Mouse (Mus musculus): ENCODE results near the gene Dennd6b.

Gene Dennd6b

DNA sequence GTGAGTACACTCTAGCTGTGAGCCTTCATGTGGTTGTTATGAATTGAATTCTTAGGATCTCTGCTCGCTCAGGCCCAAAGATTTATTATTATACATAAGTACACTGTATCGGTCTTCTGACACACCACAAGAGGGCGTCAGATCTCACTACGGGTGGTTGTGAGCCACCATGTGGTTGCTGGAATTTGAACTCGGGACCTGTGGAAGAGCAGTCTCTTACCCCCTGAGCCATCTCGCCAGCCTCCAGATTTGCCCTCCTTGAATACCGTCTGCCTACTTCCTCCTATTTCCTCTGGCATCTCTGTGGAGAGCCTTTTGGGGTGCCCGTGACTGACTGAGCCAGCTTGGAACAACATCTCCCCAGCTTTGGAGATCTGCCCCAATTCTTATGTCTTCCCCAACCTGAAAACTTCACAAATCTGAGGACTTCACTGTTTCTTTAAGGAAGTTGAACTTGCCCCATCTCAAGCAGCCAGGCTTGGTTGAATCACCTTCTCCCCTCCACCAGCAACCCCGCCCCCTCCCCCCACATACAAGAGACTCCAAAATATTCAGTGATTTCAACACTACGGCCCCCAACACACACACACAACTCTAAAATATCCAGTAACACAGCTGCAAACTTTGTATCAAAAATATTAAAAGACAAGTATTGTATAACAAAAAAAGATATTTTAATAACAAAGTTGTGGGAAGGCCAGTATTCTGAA, 14.6 kb downstream of the Dennd6b start:
- no peak for DNase-seq (ENCODE audit: low read depth, low spot score)

DNA sequence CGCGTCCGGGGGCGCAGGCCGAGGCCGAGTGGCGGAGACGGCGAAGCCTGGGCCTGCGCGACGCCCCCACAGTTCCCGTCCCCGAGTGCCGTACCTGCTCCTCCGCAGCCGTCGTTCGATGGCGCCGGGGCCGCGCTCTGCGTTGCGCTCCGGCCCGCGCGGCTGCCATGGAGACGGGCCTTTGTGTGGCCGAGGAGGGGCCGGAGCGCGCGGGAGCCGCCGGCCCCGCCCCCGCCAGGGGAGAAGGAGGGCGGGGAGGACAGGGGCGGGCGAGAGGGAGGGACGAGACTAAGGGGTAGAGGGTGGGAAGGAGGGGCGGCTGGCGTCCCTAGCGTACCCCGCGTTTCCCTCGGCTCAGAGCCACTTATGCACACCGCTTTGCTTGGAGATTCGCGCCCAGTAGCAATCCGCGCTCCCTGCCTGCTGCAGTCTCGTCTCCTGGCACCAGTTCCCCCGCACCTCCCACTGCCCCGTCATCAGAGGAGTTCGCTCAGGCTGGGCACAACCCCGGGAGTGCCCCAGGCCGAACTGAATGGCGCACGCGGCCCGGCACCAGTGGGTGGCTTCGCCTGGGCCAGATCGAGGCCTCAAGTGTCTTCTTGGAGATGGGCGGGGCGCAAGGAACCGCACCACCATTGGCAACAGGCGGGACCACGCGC, 15.6 kb downstream of the Dennd6b start, which contains the start of gene Plxnb2:
TSS of gene Plxnb2 (minus strand) at position 218 of the 659 bp plus-strand sequence.
- peak; percentile 90 for DNase-seq (ENCODE audit: low read depth, low spot score)

DNA sequence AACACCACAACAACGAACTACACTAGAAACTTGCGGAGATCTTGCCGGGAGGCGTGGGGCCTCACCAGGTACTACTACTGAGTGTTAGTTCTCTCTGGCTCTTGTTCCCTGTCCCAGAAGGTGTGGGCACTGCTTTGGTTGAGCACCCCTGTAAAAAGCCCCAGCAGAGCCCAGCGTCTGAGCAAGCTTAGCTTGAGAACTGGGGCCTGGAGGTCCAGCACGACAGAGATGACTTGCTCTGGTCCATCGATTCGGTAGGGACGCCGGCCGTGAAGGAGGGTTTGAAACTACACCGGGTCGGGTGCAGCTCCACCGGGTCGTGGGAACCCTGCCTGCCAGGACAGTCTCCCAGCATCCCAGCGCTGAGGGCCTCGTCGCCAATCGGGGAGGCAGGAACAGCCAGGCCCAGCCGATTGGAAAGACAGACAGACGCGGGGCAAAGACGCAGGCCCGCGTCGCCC, 16.2 kb downstream of the Dennd6b start:
- DNase-seq (ENCODE audit: low read depth, low spot score): peak; percentile 13

DNA sequence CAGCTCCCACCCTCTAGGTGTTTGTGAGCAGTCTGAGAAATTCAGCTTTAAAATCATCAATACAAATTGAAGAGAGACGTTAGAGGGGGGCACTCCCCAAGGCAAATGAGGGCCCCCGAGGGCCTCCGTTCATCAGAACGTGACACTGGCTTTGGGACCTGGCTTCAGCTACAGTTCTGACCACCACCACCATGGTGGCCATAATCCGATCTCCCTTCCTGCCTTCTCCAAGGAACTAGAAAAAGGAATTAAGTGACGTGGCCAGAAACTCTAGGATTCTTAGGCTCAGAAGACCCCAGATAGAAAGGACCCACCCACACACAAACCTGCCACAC, 16.7 kb downstream of the Dennd6b start:
- DNase-seq (ENCODE audit: low read depth, low spot score): peak; percentile 16

DNA sequence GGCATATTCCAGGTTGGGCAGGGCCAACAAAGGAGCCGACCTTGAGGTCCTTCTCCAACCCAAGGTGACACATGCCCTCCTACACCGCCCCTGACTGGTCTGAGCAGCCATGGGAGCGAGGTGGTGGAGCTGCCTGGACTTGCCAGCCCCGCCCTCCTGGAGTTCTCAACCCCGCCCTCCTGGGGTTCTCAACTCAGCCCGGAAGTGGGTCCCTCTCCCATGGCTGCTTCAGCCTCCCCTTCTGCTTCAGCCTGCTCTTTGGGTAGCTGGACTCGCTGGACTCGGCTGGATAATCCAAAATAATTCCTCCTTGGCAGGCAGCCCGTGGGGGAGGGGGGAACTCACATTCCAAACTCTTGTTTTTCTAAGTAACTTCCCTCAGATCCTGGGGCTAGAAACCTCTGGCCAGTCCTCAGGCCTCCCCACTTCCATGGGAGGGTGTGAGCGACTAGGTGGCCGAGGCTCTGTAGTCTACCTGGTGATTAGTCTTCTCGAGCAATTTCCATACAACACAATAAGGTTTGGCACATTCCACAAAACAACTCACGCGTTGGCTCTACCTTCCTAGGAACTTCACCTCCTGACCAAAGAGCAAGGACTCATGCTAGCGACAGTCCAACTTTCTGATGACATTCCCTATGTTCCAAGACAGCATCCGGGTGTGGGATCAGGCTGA, 17.2 kb downstream of the Dennd6b start:
- DNase-seq (ENCODE audit: low read depth, low spot score): peak; percentile 63

DNA sequence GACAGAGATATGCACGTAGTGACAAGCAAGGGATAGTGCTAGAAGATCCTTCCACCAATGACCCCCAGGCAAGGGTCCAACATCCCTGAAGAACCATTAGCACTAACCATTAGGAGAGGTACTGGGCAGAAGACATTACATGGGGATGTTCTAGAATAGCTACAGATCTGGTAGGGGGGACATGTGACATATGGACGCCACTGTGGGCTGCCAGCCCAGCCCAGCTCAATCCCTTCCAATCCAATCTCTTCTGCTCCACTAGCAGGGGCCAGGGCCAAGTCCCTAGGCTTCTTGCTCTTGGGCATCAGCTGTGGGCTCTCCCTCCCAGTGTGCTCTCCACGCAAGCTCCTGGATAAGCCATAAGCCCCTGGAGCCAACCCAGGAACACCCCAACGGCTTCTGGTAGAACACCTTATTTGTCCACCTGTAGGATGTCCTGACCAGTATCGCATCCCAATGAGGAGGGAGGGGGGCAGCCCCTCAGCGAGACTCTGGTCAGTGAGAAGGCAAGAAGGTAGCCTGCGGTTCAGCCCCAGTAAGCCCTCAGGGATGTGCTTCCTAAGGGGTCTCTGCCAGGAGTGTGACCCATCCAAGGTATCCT, 17.9 kb downstream of the Dennd6b start:
- DNase-seq (ENCODE audit: low read depth, low spot score): no peak

DNA sequence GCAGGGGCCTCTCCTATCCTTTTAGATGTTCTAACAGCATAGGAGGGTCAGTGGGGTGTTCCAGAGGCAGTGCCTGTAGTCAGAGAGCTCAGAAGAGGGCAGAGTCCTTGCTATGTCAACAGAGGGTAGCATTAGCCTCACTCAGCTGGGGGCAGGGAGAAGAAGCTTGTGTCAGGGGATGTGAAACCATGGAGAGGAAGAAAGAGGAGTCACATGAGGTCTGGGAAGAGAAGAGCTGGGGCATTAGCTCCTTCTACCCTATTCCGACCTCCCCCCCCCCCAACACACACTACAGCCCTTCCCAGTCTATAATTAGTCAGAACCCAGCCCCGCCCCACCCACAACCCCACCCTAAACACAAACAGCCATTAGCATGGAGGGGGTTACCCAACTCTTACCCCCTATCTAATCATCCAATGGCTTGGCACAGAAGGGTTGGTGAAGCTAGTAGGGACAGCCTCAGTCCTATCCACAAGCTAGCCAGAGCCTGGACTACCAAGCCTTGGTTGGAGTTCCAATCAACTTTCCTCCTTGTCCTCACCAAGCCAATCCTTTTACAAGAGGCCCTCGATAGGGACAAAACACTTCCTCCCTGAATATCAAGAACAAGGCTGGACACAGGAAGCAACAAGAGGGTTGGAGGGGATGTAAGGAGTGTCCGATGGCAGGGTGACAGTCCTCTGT, 18.6 kb downstream of the Dennd6b start:
- DNase-seq (ENCODE audit: low read depth, low spot score): no peak

DNA sequence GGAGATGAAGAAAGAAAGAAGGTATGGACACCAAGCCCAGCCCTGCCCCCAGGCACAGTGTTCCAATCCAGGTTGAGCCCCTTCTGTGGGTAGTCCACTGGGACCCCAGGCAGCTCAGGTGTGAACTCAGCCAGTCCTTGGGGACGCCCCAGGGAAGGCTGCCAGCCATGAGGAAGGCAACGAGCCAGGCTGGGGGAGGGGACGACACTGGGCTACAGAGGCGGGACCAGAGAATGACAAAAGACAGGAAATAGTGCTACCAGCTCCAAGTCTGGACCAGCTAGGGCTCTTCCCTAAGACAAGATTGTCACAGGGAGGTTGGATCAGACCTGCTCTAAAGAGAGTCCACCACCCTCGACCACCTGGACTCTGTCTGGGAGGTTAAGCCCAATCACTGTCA, 19.2 kb downstream of the Dennd6b start:
- no peak for DNase-seq (ENCODE audit: low read depth, low spot score)

DNA sequence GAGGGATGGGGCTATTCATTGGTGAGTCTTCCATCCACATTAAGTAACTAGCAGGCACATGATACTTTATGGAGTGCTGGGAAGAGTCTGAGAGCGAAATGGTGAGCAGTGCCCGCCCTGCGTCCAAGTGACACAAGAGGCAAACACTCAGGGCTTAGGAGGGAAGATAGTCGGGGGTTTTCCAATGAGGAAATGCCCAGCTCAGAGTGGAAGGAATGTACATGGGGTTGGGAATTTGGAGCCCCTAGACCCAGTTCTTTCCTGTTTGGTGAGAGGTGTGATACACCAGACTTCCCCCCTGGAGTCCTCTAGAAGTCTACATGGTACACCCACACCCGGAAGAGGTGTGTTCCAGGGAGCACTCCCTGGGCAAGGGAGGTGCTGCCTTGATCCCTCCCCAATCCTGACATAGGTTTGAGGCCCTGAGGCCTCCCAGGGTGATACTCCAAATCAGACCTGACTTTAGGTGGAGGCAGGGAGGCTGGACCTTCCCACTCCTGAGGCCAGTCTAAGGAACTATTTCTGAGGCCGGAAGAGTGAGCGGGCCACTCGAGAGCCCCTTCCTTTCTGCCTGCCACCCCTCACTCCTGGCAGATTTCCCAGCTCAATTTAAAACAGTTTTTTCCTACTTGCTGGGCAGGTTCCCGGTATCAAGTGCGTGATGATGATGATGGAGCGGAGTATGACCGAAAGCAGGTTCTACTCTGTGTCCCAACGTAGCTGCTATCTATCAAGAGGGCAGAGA, 20.7 kb downstream of the Dennd6b start:
- no peak for DNase-seq (ENCODE audit: low read depth, low spot score)

DNA sequence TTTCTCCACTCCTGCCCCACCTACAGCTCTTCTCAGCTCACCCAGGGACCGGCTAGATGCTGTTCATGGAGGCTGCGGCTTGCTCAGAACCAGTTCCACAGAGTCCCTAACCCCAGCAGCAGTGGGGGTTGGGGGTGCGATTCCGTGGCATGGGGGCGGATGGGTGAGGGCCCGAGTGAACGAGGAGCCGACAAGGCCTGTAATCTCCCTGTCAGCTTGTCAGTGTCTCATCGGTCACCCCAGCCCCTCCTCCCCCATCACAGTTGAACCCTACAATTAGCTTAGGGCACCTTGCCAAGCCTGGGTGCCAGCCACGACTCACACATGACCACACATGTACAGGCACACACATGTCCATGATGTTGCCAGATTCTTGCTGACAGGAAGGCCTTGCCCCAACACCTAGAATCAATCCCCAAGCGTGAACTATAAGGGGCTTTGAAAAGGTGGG, 21.4 kb downstream of the Dennd6b start:
- no peak for DNase-seq (ENCODE audit: low read depth, low spot score)

DNA sequence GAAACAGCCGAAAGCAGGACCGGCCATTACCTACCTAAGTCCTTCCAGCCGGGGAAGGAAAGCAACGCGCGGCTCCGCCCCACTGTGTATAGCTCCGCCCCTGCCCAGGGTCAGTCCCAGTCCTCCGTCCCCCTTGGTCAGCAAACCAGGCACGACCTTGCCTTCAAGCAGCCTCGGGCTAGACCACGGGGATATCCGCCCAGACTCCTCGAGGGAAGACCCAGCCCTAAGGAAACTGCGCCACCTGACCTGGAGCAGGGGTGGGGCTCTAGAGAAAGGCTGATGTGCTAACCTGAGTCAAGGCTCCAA, 22.4 kb downstream of the Dennd6b start:
- DNase-seq (ENCODE audit: low read depth, low spot score): peak; percentile 75

DNA sequence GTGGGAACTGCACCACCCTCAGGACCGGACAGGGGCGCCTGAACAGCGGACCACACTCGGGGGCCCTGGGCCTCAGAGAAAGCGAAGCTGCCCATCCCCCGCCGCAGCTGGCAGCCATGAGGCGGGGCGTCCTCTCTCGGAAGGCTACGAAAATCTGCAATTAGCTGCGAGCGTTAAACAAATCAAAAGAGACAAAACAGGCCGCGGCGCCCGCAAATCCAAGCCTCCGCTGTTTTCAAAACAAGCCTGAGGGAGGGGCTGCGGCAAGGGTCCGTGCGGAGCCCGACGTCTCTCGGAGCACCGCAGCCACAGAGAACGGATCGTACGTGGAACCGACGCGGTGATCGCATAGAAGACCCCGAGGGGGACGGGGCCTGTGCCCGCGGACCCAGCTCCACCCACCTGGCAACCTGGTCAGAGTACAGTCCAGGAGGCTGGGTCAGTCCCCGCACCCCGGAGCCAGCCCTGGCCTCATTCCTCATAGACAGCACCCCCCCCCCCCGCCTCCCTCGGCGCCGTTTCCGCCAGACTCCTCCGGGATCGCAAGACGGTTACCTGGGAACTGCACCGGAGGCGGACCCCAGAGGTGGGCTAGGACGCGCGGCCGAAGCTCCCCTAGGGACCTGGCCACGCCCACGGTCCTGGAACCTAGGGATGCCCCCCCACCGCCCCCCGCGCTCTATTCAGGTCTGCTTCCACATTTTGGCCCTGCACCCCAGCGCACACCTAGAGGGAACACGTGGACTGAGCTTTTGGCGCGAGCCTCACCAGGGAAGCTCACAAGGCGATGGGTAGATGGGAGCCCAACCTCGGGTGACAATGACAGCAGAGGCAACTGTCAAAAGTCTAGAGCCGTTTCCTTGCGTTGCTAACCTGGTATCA, 23.0 kb downstream of the Dennd6b start:
- DNase-seq (ENCODE audit: low read depth, low spot score): peak; percentile 36

DNA sequence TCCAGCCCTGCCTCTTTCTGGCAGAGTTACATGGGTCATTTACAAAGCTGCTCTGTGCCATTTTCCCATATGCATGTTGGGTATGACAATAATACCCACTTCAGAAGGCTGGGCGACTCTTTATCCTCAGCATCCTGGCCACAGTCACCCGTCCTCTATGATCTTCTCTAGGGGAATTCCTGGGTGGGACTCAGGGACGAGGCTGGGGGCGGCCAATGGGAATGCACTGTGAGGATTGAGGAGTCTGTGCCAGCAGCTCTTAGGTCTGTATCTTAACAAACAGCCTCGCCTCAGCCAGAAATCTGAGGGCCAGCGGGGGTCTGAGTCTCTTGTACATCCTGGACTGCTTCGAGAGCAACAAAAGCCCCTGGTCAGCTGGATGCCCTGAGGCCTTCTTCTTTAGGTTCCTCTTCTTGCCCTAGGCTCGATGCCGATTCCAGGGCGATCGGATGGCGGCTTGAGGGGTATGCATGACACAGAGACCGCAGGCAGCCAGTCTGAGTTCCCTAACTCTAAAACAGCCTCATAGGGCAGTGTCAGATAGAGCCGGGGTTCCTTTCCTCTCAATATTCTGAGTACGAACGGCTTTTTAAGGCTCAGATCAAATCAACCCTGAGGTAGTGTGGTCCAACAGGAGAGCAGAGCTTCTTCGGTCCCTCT, 23.9 kb downstream of the Dennd6b start:
- DNase-seq (ENCODE audit: low read depth, low spot score): no peak

DNA sequence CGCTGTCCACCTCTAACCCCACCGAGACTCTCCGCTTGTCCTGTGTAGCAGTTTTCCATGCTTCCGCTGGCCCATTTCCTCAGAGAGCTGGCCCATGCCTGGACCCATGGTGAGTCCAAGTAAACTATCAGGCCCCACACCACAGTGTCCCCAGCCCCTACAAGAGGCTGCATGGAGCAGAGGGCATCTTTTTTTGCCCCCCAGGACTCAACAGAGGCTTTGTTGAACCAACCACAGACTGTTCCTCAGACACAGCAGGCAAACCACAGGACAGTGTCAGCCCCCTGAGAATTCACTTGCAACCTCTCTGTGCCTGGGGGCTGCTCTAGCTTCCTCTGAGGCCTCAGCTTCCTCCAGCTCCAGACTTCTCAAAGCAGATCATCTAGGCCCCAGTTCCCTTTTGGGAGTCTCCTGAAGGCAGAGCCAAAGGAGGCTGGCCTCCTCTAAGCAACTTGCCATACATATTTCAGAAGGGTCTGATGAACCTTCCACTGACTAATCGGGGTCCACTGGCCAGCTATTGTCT, 24.7 kb downstream of the Dennd6b start:
- DNase-seq (ENCODE audit: low read depth, low spot score): no peak

DNA sequence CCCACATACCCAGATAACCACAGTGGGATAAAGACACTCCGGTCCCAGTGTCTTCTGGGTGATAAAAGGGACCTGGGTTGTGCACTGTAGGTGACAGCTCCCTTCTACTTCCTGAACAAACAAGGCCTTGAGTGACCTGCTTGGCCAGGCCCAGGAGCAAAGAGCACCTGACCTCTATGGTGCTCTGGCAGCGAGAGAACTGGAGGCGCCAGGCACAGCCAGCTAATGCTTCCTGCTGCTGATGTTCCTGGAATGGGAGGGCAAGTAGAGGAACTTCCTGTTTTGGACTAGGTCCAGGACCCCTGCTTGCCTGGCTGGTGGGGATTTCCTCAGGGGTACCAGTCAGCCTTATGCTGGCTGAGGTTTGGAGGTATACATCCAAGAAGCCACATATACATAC, 26.2 kb downstream of the Dennd6b start:
- no peak for DNase-seq (ENCODE audit: low read depth, low spot score)

DNA sequence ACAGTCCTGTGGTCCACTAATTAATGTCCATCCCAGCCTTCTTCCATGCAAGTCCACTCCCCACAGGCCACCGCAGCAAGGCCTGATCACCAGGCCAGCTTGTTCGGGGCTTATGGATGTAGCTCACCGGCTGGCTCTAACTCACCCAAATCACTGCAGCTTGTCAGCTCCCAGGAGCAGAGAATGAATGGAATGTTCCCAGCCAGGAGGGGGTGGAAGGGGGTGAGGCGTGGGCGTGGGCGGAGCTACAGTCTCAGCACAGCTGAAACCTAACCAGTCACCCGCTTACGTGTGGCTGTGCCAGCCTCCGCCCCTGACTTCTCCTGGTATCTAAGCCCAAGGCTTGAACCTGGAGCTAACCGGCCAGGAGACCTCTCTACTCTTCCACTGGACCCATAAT, 26.9 kb downstream of the Dennd6b start:
- peak; percentile 93 for DNase-seq (ENCODE audit: low read depth, low spot score)

DNA sequence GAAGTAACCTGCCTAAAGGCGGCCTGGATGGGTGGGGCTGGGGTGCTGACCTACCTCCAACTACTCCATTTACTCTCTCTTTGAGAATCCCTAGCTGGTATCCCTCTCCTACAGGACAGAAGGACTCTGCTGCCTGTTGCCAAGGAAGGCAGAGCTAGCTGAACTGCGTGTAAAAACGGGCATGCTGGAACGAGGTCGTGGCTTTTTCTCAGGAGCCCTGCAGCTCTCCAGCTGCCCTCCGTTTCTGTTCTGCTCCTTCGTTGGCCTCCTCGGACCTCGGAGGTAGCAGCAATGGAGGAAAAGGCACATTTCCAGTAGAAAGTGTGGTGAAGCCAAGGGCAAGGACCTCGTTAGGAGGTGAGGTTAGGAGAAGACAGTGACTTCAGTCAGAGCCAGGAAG, 27.4 kb downstream of the Dennd6b start:
- no peak for DNase-seq (ENCODE audit: low read depth, low spot score)

DNA sequence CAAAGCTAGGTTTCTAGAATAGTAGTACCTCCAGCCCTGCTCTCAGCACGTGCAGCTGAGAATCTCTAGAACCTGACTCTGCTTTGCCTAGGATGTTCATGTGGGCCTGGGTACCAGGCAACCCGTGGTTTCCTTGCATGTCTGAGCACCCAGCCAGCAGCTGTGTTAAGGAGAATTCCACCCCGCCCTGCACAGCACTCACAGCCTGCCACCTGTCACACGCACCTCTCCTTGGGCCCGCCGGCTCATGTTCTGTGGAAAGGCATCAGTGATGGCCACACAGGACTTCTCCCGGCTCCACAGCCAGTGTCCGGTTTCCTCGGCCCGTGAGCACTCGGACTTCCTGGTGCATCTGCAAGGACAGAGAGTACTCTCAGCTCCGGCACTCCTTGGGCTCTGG, 30.8 kb downstream of the Dennd6b start:
- no peak for DNase-seq (ENCODE audit: low read depth, low spot score)

DNA sequence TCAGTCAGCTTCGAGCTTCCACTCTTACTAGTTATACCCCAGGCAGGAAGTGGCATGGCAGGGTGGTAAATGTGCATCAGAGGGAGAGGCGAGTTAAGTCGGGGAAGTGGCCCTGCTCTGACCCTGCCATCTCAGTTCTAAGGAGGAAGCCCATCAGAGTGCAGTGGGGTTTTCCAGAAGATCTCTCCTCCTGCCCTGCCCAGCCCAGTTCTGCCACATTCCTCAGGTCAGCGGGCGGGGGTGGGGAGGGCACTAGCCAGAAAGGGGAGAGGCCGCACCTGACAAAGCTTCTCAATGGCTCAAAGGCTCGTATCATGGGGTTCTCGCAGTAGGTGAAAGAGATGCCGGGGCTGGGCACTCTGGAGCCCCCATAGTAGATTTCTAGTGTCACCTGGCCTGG, 34.9 kb downstream of the Dennd6b start:
- no peak for DNase-seq (ENCODE audit: low read depth, low spot score)

Data from mesoderm, embryonic 11.5 days (tissue).